Mouse (Mus musculus) left cerebral cortex, adult 2 months (tissue): ENCODE results near the gene Plscr4. TPM values are rescaled to one million over a fixed set of nuclear protein-coding genes. Genes with fewer than 3 reads are reported as not detected.

Experiments
- DNase-seq, 2 experiments: peaks; one replicate each; pipeline ENCODE4 v3.0.0; 2021 to 2022; ENCODE audit warnings: low spot score in 2 of 2, mixed read lengths in 1 of 2; ENCODE audit errors: extremely low spot score in 1 of 2
- H3K27ac ChIP-seq: fragments of 200-600 bp; 2 replicates; pipeline ENCODE4 v1.8.1; 2022
- H3K4me3 ChIP-seq: fragments of 200-600 bp; 2 replicates; pipeline ENCODE4 v1.8.1; 2022
- CTCF ChIP-seq: fragments of 200-600 bp; IDR thresholded peaks from 2 replicates; pipeline ENCODE4 v1.8.1; 2022; ENCODE audit warnings: antibody characterized with exemption, mild to moderate bottlenecking, moderate library complexity
- intact Hi-C: fragments of 180-260 bp; cut with DNase I; formaldehyde crosslinking; loops from one replicate; pipeline ENCODE4 v1.15.1; 2025
- long read RNA-seq, 2 experiments: library from polyadenylated mRNA; stranded (forward); transcript quantifications; one replicate each; pipeline ENCODE4 v2.0.0; 2021; ENCODE audit warnings: borderline mapping rate in 2 of 2
- total RNA-seq, 2 experiments: library from RNA; stranded (reverse); gene quantifications; 2 replicates each; pipeline ENCODE4 v1.2.3; 2021

Gene Plscr4
- 1 to 10 TPM; 1.4 to 1.7 TPM for total RNA-seq
- long read RNA-seq, experiment 1, transcript Plscr4-201 (9 exons, 3,204 nt) = major isoform, 5 of 5 reads
- long read RNA-seq, experiment 1, partial matches to known transcripts = 0 of 5 reads
- long read RNA-seq, experiment 1, other reads (novel, unspliced or antisense) = 0 of 5 reads
- long read RNA-seq, experiment 2, partial matches to known transcripts = 1 of 4 reads
- long read RNA-seq, experiment 2, other reads (novel, unspliced or antisense) = 1 of 4 reads

- peak within 1 kb of the TSS; percentile 78 for H3K27ac ChIP-seq
- TF ChIP-seq CTCF = no peak
- peak; percentile 19 for DNase-seq
- peak within 1 kb of the TSS; percentile 69 for H3K4me3 ChIP-seq
- intact Hi-C loops = no loop called here
Observed at GRCm38 (mm10) chr9:92457261-92458058, at the start of gene Plscr4. Gene Plscr4, plus strand, starts transcription at chr9:92457373.

DNA sequence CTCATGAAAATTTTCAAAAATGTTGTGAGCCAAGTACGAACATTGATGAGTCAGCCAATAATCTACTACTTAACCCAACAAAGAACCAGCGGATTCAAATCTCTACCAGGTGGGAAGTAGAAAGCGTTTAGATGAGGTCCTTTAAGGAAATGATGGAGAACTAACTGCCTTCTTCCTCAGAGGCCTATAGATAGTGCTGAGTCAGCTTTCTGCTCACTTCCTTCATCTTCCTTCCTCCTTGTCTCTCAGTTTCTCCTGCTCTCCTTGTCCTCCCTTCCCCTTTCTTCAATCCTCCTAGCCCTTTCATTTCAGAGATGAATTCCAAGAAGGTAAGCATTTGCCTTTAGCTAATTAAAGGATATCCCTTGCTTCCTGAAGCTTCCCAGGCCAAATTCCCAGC, 46.9 kb upstream of the Plscr4 start:
- TF ChIP-seq CTCF = no peak
- Histone ChIP-seq H3K27ac (no peak overlapping the region), H3K4me3 (no peak overlapping the region)
- no peak for DNase-seq
- intact Hi-C loops = no loop called here

DNA sequence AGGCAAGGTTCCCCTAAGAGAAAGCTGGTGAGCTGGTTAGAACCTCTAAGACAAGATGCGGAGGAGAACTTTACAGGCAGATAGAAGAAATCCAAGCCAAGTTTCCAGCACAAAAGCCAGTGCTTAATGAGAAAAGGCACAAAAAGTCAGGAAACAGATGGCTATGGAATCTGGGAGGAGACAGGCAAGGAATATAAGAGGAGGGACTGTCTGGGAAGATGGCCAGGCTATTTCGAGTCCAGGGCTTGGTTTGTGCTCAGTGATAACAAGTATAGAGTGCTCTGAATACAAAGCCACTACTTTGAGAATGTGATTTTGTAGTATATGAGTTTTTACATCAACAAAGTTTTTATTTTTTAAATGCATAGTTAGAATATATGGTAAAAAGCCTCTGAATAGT, 45.1 kb upstream of the Plscr4 start:
- no peak for TF ChIP-seq CTCF
- intact Hi-C loops = no loop called here
- H3K27ac ChIP-seq = no peak overlapping the region
- DNase-seq = no peak
- no peak overlapping the region for H3K4me3 ChIP-seq

DNA sequence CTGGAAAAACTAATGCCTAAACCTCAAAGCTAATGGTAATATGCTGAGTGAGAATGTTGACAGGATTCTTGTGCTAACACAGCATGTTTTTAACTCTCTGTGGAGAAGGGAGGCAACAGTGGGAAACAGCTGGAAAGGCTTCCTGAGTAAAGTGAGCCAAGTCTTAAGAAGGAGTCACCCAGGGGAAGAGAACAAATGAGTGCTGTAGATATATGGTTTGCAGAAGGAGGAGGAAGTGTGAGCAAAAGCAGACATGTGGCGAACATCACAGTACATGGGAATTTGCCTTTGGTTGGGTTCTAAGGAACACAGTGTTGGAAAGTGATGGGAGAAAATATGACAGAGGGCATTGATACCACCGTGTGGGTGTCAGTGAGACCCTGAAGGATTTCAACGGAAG, 43.5 kb upstream of the Plscr4 start:
- no peak for DNase-seq
- Histone ChIP-seq H3K27ac (no peak overlapping the region), H3K4me3 (no peak overlapping the region)
- intact Hi-C loops = no loop called here
- TF ChIP-seq CTCF = no peak

DNA sequence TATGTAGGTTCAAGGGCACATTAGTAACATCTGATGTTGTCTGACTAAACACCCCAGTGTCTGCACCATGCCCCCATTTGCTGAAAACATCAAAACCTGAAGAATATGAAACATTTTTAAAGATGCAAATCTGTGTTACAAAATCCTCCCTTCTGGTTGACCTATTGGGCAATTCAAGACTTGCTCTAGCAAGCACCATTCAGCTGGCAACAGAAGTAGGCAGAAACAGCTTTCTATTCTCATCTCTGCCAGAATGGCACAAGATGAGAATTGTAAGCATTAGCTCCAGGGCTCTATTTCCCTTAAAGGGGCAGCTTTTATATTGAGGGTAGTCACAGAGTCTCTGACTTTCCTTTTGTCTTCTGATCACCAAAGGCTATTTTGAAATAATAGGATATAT, 19.4 kb upstream of the Plscr4 start:
- TF ChIP-seq CTCF = no peak
- DNase-seq = no peak
- intact Hi-C loops = no loop called here
- Histone ChIP-seq H3K4me3 (no peak overlapping the region), H3K27ac (no peak overlapping the region)

- intact Hi-C loops = no loop called here
Observed at GRCm38 (mm10) chr9:92441468-92441867, 15.7 kb upstream of the Plscr4 start.

GRCm38 (mm10) chr9:92444536-92444935, 12.6 kb upstream of the Plscr4 start:
- no peak overlapping the region for H3K27ac ChIP-seq
- no peak for TF ChIP-seq CTCF
- no peak for DNase-seq
- intact Hi-C loops = no loop called here
- H3K4me3 ChIP-seq = no peak overlapping the region

More at GRCm38 (mm10) chr9:92441468-92441867, 15.7 kb upstream of the Plscr4 start:
- TF ChIP-seq CTCF = no peak
- no peak for DNase-seq
- Histone ChIP-seq H3K4me3 (no peak overlapping the region), H3K27ac (no peak overlapping the region)

DNA sequence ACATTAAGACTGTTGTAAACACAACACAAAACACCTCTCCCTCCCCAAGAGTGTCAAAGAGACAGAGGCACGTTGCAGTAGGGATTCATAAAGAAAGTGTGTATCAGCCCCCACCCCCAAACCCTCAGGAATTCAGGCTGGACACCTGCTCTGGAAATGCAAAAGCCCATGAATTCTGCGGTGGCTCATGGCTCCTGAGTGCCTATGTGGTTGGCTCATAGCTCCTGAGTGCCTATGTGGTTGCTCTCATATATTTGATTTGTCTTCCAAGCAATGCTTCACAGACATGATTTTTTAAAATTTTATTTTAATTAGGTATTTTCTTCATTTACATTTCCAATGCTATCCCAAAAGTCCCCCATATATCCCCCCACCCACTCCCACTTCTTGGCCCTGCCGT, 568 bp upstream of the Plscr4 start:
- Histone ChIP-seq H3K4me3 (no peak overlapping the region), H3K27ac (no peak overlapping the region)
- DNase-seq = no peak
- no peak for TF ChIP-seq CTCF
- intact Hi-C loops = no loop called here

DNA sequence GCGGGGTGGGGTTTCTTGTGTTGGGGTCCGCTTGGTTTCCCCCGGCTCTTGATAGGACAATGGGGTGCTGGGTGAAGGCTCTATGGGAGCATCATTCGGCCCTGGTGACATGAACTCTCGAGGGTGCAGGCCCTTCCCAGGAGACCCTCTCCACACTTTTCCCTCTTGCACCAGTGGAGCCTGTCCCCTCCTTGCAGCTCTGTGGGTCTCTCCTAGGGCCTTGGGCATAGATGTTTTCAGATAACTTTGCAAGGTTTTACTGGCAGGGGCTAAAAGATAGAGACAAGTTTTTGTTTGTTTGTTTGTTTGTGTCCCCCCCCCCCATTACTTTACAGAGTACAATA, 858 bp downstream of the Plscr4 start:
- Histone ChIP-seq H3K4me3 (peak overlapping the region; percentile 69), H3K27ac (peak overlapping the region; percentile 78)
- no peak for DNase-seq
- intact Hi-C loops = no loop called here
- TF ChIP-seq CTCF = no peak

DNA sequence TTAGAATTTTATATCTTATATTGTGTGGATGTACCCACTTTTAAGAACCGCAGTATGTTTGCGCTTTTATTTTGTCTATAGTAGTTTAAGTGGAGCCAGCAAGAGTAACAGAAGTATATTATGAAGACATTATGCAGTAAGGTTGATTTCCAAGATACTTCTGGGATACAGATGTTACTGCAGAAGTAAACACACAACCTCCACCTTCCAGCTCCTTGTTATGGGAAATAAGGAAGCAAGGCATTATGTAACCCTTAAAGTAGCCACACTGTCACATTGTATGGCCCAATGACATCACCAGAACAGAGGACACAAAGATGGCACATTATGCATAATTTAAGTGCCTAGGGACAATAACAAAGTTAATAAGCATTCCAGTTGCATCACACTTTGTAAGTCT, 1.2 kb downstream of the Plscr4 start:
- no peak for DNase-seq
- Histone ChIP-seq H3K27ac (no peak overlapping the region), H3K4me3 (no peak overlapping the region; the same call in 1 of the 2 replicates)
- intact Hi-C loops = no loop called here
- TF ChIP-seq CTCF = no peak

- no peak for TF ChIP-seq CTCF
- DNase-seq = no peak
- intact Hi-C loops = no loop called here
- Histone ChIP-seq H3K27ac (no peak overlapping the region), H3K4me3 (no peak overlapping the region)
Observed at GRCm38 (mm10) chr9:92467724-92468123, 10.6 kb downstream of the Plscr4 start.

- intact Hi-C loops = no loop called here
- TF ChIP-seq CTCF = no peak
- DNase-seq = no peak
- no peak overlapping the region for H3K4me3 ChIP-seq
- no peak overlapping the region for H3K27ac ChIP-seq
Observed at GRCm38 (mm10) chr9:92472256-92472855, 15.2 kb downstream of the Plscr4 start.
